Mouse (Mus musculus) cerebellum, adult 2 months (tissue): ENCODE measurements around the gene Fyb2. TPM values are rescaled to one million over a fixed set of nuclear protein-coding genes. Genes with fewer than 3 reads are reported as not detected.
A peak's percentile ranks its signal among the peaks of the same experiment; 100 is the strongest.

ENCODE experiments used
- DNase-seq, 2 experiments: peaks; one replicate each; pipeline ENCODE4 v3.0.0; 2021
- H3K27ac ChIP-seq: fragments of 200-500 bp; 2 replicates; pipeline ENCODE4 v1.5.1; 2012; ENCODE audit warnings: low read length, control low read depth, inconsistent platforms; ENCODE audit not compliant: insufficient read depth
- H3K27me3 ChIP-seq: fragments of 200-500 bp; 2 replicates; pipeline ENCODE4 v1.6.1; 2012; ENCODE audit warnings: inconsistent platforms, mild to moderate bottlenecking, low read length, moderate library complexity; ENCODE audit not compliant: control insufficient read depth, insufficient read depth
- H3K4me1 ChIP-seq: fragments of 200-500 bp; 2 replicates; pipeline ENCODE4 v1.6.1; 2011; ENCODE audit warnings: low read length; ENCODE audit not compliant: control insufficient read depth, insufficient read depth
- H3K4me3 ChIP-seq: fragments of 200-500 bp; replicated peaks from 2 replicates; pipeline ENCODE3; 2011; ENCODE audit warnings: mild to moderate bottlenecking, low read depth, low read length, control low read depth; ENCODE audit not compliant: insufficient read depth
- CTCF ChIP-seq: fragments of 200-500 bp; IDR thresholded peaks from 2 replicates; pipeline ENCODE4 v1.5.1; 2011; ENCODE audit warnings: low read depth, mild to moderate bottlenecking, control low read depth, low read length, moderate library complexity, borderline replicate concordance; ENCODE audit not compliant: insufficient read depth
- POLR2A ChIP-seq: fragments of 200-500 bp; IDR thresholded peaks from 2 replicates; pipeline ENCODE4 v1.6.1; 2011; ENCODE audit warnings: low read length, control low read depth, borderline replicate concordance; ENCODE audit not compliant: insufficient read depth
- WGBS: fragments of 180-500 bp; shearing (Covaris S2); methylation state at CpG from one replicate; pipeline ENCODE4 v1.1.7; 2018; 5-methylcytosine and 5-hydroxymethylcytosine counted together
- polyA plus RNA-seq: library from polyadenylated mRNA; depleted of rRNA; stranded (reverse); fragments of >200 nt; gene quantifications from 2 replicates; pipeline ENCODE4 v1.2.3, GENCODE M21; 2012

The Fyb2 gene
- polyA plus RNA-seq, 1 experiment, result 0.16 TPM

GRCm38 (mm10) chr4:104985960-104986632 is 72.8 kb downstream of the Fyb2 start:
- TF ChIP-seq POLR2A (no peak), CTCF (no peak)
- DNase-seq, result no peak
- WGBS, result 97% methylated on average over 5 of the region's 5 CpGs
- Histone ChIP-seq H3K27ac (no peak overlapping the region), H3K27me3 (no peaks in the 10 kb centered on the region; the same call in 1 of the 2 replicates), H3K4me1 (peaks cover 7% of the 10 kb centered on the region), H3K4me3 (no peak overlapping the region)

- Histone ChIP-seq H3K27ac (no peak overlapping the region), H3K27me3 (no peaks in the 10 kb centered on the region; the same call in 1 of the 2 replicates), H3K4me1 (peaks cover 7% of the 10 kb centered on the region), H3K4me3 (no peak overlapping the region)
- DNase-seq, result peak in 1 of 2 experiments; percentile 24
- WGBS, result 46% methylated on average over 7 of the region's 7 CpGs
- TF ChIP-seq CTCF, result no peak
- TF ChIP-seq POLR2A, result no peak
Measured at GRCm38 (mm10) chr4:104987631-104988030, 74.4 kb downstream of the Fyb2 start.

GRCm38 (mm10) chr4:104988102-104988501 is 74.8 kb downstream of the Fyb2 start:
- H3K4me1 ChIP-seq, result peaks cover 7% of the 10 kb centered on the region
- no peak for TF ChIP-seq POLR2A
- TF ChIP-seq CTCF, result no peak
- 59% methylated on average over 5 of the region's 5 CpGs for WGBS
- H3K27ac ChIP-seq, result no peak overlapping the region
- peak; percentile 69 to 83 for DNase-seq
- H3K27me3 ChIP-seq, result no peaks in the 10 kb centered on the region; the same call in 1 of the 2 replicates
- H3K4me3 ChIP-seq, result no peak overlapping the region

GRCm38 (mm10) chr4:104988709-104989108 is 75.5 kb downstream of the Fyb2 start:
- Histone ChIP-seq H3K27ac (no peak overlapping the region), H3K4me3 (no peak overlapping the region), H3K4me1 (peaks cover 7% of the 10 kb centered on the region), H3K27me3 (no peaks in the 10 kb centered on the region; the same call in 1 of the 2 replicates)
- no peak for DNase-seq
- TF ChIP-seq POLR2A (no peak), CTCF (no peak)
- WGBS, result 94% methylated on average over 7 of the region's 7 CpGs

GRCm38 (mm10) chr4:104990016-104990415 is 76.8 kb downstream of the Fyb2 start:
- H3K27ac ChIP-seq, result no peak overlapping the region
- H3K4me3 ChIP-seq, result no peak overlapping the region
- H3K4me1 ChIP-seq, result peaks cover 7% of the 10 kb centered on the region
- peak; percentile 85 to 94 for DNase-seq
- no peaks in the 10 kb centered on the region for H3K27me3 ChIP-seq
- WGBS, result 24% methylated on average over 6 of the region's 6 CpGs
- no peak for TF ChIP-seq POLR2A
- TF ChIP-seq CTCF, result no peak

GRCm38 (mm10) chr4:104990686-104991085 is 77.4 kb downstream of the Fyb2 start:
- DNase-seq, result no peak
- Histone ChIP-seq H3K27me3 (no peaks in the 10 kb centered on the region), H3K4me3 (no peak overlapping the region), H3K27ac (no peak overlapping the region), H3K4me1 (peaks cover 7% of the 10 kb centered on the region)
- TF ChIP-seq POLR2A, result no peak
- no peak for TF ChIP-seq CTCF
- WGBS, result 71% methylated on average over 3 of the region's 3 CpGs

GRCm38 (mm10) chr4:104992271-104992670 is 79.0 kb downstream of the Fyb2 start:
- WGBS, result 88% methylated on average over 3 of the region's 3 CpGs
- no peak for DNase-seq
- Histone ChIP-seq H3K27me3 (no peaks in the 10 kb centered on the region), H3K4me3 (no peak overlapping the region), H3K4me1 (peaks cover 7% of the 10 kb centered on the region), H3K27ac (no peak overlapping the region)
- no peak for TF ChIP-seq POLR2A
- no peak for TF ChIP-seq CTCF
